Mouse (Mus musculus) small intestine, adult 2 months (tissue): ENCODE results near the gene Tdgf1.

Source experiments
- CTCF ChIP-seq: fragments of 200-500 bp; IDR thresholded peaks from 2 replicates; pipeline ENCODE4 v1.5.1; 2012; ENCODE audit warnings: low read depth, mild to moderate bottlenecking, control low read depth, inconsistent platforms, low read length, moderate library complexity, mixed read lengths; ENCODE audit not compliant: insufficient replicate concordance, insufficient read length; ENCODE audit errors: extremely low read depth
- POLR2A ChIP-seq: fragments of 200-500 bp; IDR thresholded peaks from 2 replicates; pipeline ENCODE4 v1.6.1; 2012; ENCODE audit warnings: low read depth, mild to moderate bottlenecking, control low read depth, inconsistent platforms, low read length, moderate library complexity

DNA sequence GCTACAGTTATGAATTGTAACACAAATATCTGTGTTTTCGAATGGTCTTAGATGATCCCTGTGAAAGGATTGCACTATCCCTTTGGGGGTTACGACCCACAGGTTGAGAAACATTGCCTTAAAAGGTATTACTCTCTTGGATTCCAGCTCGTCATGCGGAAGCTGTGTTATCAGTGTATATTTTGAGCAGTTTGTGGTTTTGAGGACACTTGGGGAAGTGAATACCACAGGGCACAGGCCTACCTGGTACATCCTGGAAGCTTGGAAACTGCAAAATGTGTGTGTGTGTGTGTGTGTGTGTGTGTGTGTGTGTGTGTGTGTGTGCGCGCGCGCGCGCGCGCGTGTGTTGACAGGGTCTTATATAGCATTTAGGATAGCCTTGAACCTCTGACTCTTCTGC lies 5.9 kb upstream of the Tdgf1 start:
- no peak for TF ChIP-seq POLR2A
- no peak for TF ChIP-seq CTCF
